Mouse (Mus musculus): Measurements from ENCODE around the gene Isoc2a.

The Isoc2a gene

DNA sequence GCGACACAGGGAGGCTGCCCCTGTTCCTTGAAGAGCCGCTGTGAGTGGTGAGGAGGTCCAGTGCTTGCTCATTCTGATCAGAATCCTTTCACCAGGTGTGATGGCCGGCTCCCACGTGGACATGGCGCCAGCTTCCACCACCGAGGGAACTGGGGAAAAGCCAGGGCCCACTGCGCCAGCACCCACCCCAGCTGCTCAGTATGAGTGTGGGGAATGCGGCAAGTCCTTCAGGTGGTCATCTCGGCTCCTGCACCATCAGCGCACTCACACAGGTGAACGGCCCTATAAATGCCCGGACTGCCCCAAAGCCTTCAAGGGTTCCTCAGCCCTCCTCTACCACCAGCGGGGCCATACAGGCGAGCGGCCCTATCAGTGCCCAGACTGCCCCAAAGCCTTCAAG, 41.7 kb downstream of the Isoc2a start:
- DNase-seq (ENCODE audit: low spot score in 2 of 2) = no peak

DNA sequence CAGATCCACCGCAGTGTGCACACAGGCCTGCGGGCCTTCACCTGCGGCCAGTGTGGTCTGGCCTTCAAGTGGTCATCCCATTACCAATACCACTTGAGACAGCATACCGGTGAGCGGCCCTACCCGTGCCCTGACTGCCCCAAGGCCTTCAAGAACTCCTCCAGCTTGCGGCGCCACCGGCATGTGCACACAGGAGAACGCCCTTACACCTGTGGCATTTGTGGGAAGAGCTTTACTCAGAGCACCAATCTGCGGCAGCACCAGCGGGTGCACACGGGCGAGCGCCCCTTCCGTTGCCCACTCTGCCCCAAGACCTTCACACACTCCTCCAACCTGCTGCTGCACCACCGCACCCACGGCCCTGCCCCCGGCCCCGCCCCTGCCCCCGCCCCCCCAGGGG, 42.1 kb downstream of the Isoc2a start:
- DNase-seq (ENCODE audit: low spot score in 2 of 2) = no peak

DNA sequence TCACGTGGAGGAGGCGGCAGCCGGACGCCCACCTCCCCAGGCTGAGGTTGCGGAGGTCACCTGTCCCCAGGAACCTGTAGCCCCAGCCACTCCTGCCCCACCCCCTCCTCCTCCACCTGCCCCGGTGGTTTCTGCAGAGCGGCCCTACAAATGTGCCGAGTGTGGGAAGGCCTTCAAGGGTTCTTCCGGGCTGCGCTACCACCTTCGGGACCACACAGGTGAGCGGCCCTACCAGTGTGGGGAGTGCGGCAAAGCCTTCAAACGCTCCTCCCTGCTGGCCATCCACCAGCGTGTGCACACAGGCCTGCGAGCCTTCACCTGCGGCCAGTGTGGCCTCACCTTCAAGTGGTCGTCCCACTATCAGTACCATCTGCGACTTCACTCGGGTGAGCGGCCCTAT, 43.0 kb downstream of the Isoc2a start:
- no peak for DNase-seq (ENCODE audit: low spot score in 2 of 2)

DNA sequence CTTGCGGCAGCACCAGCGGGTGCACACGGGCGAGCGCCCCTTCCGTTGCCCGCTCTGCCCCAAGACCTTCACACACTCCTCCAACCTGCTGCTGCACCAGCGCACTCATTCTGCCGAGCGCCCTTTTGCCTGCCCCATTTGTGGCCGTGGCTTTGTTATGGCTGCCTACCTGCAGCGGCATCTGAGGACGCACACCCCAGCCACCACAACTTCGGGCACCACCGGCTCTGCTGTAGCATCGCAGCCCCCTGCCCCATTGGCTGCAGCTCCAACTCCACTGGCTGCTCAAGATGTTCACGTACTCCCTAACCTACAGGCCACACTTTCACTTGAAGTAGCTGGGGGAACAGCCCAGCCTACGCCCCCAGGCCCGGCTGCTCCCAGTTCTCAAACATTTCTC, 43.5 kb downstream of the Isoc2a start:
- no peak for DNase-seq (ENCODE audit: low spot score in 2 of 2)

DNA sequence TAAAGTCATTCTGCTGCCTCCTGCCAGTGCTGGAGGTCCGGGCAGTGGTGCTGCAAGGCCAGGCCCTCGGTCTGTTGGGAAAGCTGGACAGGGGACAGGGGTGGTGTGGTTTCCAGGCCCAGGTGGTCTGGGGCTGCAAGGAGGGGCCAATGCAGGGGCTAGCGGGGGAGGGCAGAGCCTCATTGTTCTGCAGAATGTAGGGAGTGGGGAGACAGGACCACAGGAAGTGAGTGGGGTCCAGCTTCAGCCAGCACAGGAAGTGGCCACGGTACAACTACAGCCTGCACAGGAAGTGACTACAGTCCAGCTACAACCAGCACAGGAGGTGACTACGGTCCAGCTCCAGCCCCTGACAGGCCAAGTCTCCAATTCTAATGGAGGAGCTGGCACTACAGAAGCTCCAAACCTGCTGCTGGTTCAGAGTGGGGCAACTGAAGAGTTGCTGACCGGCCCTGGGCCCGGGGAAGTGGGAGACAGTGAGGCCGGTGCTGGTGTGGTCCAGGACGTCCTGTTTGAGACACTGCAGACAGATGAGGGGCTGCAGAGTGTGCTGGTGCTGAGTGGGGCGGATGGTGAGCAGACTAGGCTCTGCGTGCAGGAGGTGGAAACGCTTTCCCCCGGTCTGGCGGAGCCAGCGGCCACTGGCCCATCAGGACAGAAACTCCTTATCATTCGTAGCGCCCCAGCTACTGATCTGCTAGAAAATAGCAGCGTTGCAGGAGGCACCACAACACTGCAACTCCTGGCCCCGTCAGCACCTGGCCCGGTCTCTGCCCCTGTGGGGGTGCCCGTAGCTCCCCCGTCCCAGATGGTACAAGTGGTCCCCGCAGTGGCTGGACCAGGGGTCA, 44.2 kb downstream of the Isoc2a start:
- no peak for DNase-seq (ENCODE audit: low spot score in 2 of 2)

DNA sequence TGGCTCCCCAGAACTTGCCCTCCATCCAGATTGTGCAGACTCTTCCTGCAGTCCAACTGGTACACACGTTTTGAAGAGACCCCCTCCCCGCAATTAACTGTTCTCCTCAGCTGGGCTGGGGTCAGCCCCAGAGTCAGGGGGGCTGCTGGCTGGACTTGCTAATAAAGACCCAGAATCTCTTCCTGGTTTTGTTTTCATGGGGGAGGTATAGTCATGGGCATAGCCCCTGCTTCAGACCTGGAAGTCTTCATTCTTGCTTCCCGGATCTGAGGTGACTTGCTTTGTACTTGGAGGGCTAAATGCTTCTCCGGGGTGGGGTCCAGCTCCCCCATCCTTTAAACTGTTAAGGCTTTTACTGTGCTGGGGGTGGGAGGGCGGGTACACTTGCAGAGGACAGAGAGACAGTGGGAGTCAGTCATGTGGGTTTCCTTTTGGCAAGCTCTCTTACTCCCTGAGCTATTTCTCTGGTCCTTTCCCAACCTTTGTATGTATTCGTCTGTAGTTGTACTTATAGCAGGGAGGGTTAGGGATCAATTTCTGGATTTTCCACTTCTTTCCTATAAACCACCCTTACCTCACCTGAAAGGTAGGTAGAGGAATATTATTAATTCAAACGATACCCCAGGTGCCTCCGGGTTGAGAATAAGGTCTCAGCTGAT, 45.0 kb downstream of the Isoc2a start, which contains the start of gene Nat14:
Nat14 (plus strand) TSS at position 205 of the 659 bp plus-strand sequence.
- DNase-seq (ENCODE audit: low spot score in 2 of 2) = no peak

DNA sequence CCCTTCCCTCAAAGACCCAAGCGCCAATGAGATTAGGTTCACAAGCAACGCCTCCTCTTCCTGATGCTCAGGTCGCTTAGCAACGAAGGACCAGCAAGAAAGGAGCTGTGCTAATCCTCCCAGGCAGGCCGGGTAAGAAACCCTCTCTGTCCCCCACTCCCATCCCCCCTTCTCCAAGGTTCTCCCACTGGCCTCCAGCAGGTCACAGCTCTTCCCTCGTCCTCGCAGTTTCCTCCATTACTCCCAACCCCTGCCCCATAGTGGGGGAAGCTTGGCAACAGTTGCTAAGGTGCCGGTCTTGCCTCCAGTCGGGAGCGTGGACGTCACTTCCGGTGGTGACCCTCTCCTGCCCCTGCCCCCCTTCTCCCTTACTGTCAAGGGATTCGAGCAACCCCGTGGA, 45.6 kb downstream of the Isoc2a start:
- no peak for DNase-seq (ENCODE audit: low spot score in 2 of 2)

DNA sequence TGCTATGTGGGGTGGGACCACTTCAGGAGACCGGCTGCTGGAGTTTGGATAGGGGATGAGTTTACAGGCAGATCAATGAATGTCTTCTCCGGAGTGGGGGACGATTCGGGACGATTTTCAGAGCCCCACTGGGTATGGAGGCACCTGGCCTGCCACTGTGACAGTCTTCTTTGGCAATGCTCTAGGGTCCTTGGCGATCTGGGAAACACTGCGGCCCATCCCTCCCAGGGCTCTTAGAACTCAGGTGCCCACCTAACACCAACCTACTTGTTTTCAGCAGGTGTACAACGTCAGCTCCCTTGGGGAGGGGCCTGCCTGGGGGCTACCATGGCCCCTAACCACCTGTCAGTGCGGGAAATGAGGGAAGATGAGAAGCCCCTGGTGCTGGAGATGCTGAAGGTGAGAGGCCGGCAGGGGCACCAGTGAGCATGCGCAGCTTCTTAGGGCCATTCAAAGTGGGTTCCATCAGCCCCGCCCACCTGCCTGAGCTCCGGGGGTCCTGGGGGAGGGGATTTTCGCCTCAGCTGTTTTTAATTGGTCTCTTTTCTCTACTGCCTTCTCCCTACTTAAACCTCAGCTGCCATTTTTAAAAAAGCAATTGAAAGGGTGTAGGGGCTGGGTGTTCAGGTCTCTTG, 46.1 kb downstream of the Isoc2a start:
- DNase-seq (ENCODE audit: low spot score in 2 of 2) = no peak

DNA sequence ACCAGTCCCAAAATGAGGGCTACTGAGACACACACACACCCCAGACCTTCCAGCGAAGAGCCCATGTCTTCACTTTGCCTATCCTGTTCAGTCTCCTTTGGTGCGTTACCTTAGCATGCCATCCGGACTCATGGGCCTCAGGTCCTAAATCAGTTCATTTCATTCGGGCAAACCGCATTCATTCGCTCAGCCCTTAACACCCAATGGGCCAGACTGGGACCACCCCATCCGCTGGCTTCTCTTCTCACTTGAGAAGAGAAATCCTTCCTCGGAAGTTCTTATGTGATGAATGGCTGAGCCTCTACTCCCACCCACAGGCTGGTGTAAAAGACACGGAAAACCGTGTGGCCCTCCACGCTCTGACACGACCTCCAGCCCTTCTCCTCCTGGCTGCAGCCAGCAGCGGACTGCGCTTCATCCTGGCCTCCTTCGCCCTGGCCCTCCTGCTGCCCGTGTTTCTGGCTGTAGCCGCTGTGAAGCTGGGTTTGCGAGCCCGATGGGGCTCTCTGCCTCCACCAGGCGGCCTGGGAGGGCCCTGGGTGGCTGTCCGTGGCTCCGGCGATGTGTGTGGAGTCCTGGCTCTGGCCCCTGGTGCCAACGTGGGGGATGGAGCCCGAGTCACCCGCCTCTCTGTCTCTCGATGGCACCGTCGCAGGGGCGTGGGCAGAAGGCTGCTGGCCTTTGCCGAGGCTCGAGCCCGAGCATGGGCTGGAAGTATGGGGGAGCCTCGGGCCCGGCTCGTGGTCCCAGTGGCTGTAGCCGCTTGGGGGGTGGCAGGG, 46.8 kb downstream of the Isoc2a start:
- DNase-seq (ENCODE audit: low spot score in 2 of 2) = peak in 1 of 2 experiments; percentile 41

DNA sequence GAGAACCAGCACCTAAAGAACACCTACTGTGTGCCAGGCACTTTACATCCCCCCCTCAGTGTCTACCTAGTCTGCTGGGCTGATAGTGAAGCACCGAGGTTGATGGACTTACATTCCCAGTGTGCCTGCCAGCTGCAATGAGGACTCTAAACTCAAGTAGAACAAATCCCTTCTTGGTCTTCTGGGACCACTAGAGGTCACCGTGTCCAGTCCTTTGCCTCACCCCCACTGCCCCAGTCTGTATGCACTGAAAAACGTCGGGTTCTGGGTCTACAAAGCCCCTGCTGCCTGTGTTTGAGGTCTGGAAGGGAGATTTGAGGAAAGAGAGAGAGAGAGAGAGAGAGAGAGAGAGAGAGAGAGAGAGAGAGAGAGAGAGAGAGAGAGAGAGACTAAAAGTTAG, 47.5 kb downstream of the Isoc2a start:
- DNase-seq (ENCODE audit: low spot score in 2 of 2) = no peak

DNA sequence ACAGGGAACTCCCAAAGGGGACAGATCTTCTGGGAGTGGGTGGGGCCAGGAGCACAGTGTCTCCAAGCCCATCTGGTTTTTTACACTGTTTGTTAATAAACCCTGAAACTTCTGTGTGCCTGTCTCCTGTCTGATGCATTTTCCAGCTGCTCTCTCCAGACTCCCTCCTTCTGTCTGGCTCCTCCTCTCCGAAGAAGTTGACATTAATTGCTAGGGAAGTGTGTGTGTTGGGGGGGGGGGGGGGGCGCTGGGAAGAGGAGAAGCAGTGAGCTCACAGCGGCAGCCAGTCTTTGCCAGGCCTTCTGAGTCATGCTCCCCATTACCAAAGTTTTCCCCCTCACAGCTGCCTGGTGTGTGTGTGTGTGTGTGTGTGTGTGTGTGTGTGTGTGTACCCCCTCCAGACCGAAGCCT, 47.9 kb downstream of the Isoc2a start:
- peak in 1 of 2 experiments; percentile 45 for DNase-seq (ENCODE audit: low spot score in 2 of 2)

DNA sequence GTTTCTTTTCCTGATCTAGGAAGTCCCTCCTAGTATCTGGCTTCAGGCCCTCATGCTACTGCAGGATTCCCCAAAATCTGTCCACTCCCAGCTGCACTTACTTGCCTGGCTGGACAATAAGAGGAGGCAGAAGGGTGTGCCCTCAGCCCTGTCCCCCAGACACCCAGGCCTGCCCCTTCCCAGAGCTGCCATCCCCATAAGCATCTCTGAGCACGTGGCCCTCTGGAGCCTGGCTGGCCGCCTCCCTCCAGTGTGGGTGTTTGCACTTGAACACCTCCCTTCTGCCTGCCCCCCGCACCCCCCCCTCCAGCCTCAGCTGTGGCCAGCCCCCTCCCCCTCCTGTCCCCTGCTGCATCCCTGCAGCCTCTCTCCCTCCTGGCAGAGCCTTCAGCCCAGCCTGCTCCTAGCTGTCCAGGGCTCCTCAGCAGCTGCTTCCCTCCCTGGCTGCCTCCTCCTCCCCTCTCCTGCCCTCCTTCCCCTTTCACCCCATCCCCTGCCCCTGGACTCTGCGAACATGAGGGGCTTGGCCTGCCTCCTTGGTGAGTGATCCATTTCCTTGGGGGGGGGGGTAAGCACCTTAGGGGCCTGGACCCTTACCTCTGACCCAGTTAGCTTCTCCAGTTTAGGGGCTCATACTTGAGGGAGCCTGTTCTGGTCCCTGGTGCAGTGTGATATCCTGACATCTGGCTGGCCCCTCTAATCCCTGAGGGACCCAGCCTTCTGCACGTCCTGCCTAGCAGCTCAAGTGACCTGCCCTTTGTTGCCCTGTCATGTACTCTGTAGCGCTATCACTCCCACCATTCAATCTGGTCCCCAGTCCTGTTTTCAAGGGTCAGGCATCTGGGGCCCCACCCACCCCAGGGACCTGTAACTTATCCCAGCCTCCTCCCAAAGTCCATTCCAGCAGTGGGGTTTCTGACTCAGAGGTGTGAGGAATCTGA, 48.8 kb downstream of the Isoc2a start, which contains the start of gene Ssc5d:
Ssc5d (plus strand) TSS at position 345 of the 941 bp plus-strand sequence.
- DNase-seq (ENCODE audit: low spot score in 2 of 2) = peak in 1 of 2 experiments; percentile 54

DNA sequence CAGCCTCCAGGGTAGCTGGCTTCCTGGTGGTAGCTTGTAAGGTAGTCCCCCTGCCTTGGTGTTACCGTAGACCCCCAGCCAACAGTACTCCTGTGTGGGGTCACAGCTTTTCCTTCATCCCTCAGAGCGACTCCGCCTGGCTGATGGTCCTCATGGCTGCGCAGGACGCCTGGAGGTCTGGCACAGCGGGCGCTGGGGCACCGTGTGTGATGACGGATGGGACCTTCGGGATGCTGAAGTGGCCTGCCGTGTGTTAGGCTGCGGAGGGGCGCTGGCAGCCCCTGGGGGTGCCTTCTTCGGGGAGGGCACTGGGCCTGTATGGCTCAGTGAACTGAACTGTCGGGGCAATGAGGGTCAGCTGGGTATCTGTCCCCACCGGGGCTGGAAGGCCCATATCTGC, 49.9 kb downstream of the Isoc2a start:
- no peak for DNase-seq (ENCODE audit: low spot score in 2 of 2)

DNA sequence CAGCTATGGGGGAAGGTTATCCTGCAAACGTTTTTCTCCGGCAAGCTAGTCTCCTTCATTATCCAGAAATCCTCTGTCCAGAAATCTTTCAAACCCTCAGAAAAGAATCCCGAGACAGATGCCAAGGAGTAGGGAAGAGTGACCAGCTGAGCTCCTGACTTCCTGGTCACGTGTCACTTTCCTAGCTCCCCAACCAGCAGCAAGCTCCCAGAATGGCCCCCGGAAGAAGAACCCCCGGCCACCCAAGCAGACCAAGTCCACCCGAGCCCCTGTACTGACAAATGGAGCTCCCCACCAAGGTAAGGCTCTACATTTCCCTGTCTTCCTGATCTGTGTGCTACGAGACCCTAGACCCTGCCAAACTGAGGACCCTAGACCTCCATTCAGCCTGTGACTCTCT, 50.8 kb downstream of the Isoc2a start:
- no peak for DNase-seq (ENCODE audit: low spot score in 2 of 2)

DNA sequence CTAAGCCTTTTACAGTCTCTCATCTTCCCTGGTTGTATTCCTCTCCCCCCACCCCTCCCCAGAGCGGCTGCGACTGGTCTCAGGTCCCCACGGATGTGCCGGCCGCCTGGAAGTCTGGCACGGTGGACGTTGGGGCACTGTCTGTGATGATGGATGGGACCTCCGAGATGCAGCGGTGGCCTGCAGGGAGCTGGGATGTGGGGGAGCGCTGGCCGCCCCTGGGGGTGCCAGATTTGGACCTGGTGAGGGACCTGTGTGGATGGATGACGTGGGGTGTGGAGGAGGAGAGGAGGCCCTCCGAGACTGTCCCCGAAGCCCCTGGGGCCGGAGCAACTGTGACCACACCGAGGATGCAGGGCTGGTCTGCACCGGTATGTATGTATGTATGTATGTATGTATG, 51.4 kb downstream of the Isoc2a start:
- DNase-seq (ENCODE audit: low spot score in 2 of 2) = no peak

DNA sequence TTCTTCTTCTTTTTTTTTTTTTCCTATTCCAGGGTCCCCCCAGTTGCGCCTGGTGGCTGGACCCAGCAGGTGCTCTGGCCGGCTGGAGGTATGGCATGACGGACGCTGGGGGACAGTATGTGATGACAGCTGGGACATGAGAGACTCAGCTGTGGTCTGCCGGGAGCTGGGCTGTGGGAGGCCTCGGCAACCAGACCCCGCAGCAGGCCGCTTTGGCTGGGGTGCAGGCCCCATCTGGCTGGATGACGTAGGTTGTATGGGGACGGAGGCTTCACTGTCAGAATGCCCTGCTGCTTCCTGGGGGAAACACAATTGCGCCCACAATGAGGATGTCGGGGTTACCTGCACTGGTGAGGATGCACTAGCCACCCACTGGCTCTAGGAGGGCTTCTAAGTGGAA, 56.1 kb downstream of the Isoc2a start:
- DNase-seq (ENCODE audit: low spot score in 2 of 2) = no peak

DNA sequence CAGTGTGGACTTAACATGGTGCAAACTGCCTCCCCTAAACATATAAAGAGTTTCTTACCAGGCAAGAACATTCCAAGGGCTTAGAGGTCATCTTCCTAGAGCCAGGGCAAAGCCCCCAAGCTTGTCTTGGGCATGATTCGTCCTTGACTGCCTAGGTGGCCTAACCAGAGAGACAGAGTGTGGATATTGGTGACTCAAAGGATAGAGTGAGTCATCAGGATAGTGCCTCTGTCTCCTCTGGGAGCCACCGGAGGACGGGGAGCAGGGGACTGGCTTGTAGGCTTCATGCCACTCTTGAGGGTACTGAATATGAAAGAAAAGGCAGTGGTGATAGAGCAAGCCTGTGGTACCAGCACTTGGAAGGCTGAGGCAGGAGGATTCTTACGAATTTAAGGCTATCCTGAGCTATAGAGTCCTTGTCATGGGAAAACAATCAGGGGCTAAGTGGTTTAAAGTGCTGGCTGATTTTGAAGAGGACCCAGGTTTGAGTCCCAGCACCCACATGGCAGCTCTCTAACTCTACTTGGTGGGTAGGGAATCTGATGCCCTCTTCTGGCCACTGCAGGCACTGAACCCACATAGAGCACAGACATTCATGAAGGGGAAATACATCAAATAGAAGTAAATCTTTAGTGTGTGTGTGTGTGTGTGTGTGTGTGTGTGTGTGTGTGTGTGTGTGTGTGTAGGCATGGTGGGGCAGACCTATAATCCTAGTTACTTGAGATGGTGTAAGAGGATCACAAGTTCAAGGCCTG, 57.4 kb downstream of the Isoc2a start:
- no peak for DNase-seq (ENCODE audit: low spot score in 2 of 2)

DNA sequence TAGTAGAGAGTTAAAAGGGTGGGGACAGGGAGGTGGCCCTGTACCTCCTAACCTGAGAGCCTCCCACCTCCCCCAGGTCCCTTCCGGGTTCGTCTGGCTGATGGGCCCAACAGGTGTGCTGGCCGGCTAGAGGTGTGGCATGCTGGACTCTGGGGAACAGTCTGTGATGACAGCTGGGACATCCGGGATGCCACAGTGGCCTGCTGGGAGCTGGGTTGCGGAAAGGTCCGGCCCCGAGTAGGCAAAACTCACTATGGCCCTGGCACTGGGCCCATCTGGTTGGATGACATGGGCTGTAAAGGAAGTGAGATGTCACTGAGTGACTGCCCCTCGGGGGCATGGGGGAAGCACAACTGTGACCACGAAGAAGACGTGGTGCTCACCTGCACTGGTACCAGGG, 59.9 kb downstream of the Isoc2a start:
- DNase-seq (ENCODE audit: low spot score in 2 of 2) = no peak

DNA sequence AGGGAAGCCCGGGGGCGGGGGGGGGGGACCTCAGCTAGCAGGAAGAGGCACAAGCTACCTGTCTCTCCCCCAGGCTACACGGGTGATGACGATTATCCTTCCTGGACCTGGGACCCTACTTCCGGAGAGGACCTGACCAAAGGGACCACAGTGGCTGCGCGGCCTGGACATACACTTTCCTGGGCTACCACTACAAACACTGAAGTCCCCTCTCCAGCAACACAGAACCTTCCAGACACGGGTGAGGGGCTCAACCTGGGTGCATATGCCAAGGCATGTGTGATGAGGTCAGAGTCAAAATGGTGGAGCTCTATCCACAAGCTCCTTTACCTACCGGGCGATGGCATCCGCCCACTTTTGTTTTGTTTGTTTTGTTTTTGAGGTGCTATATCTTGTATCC, 60.4 kb downstream of the Isoc2a start:
- no peak for DNase-seq (ENCODE audit: low spot score in 2 of 2)

DNA sequence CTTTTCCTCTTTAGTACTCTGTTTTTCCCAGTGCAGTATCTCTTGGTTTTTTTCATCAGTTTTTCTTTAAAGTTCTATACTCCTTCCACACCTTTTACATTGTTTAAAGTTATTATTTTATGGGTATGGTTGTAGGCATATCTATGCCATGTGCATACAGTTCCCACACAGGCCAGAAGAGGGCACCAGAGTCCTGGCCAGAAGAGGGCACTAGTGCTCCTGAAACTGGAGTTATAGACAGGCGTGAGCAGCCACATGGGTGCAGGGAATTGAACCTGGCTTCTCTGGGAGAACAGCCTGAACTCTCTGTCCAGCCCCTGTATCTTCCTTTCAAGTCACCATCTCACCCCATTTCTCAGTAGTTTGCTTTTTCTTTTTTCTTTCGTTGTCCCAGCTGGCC, 61.5 kb downstream of the Isoc2a start:
- DNase-seq (ENCODE audit: low spot score in 2 of 2) = no peak
